Mouse (Mus musculus) heart, embryonic 14.5 days (tissue): ENCODE measurements around the gene Gxylt2. TPM values are rescaled to one million over a fixed set of nuclear protein-coding genes. Genes with fewer than 3 reads are reported as not detected.

ENCODE experiments used
- ATAC-seq: fragments of 200-750 bp; cut with Nextera tagmentation; 2 replicates; pipeline ENCODE4 v1.8.0; 2017; ENCODE audit warnings: low read depth, moderate TSS enrichment; ENCODE audit not compliant: insufficient number of reproducible peaks, insufficient read depth, low FRiP score
- H3K27ac ChIP-seq, 2 experiments: fragments of 200-500 bp in 1 of 2; fragments of 300-500 bp in 1 of 2; sonication (generic) in 1 of 2; replicated peaks in 1 of 2; 2 replicates each; pipeline ENCODE4 v1.5.1; 2012 to 2014; ENCODE audit warnings: low read depth in 2 of 2, low read length in 2 of 2, control low read depth in 1 of 2, mild to moderate bottlenecking in 1 of 2, mixed read lengths in 1 of 2; ENCODE audit not compliant: control insufficient read depth in 1 of 2, insufficient read depth in 1 of 2
- H3K27me3 ChIP-seq: fragments of 300-500 bp; sonication (generic); 2 replicates; pipeline ENCODE4 v1.6.1; 2014; ENCODE audit warnings: mild to moderate bottlenecking, low read length, control low read depth; ENCODE audit not compliant: control insufficient read depth, insufficient read depth
- H3K36me3 ChIP-seq: fragments of 300-500 bp; sonication (generic); 2 replicates; pipeline ENCODE4 v1.6.1; 2014; ENCODE audit warnings: mild to moderate bottlenecking, control low read depth, low read length, mixed read lengths; ENCODE audit not compliant: control insufficient read depth, insufficient read depth
- H3K4me1 ChIP-seq, 2 experiments: fragments of 200-500 bp in 1 of 2; fragments of 300-500 bp in 1 of 2; sonication (generic) in 1 of 2; 2 replicates each; pipeline ENCODE4 v1.6.1; 2012 to 2014; ENCODE audit warnings: low read length in 2 of 2, control low read depth in 1 of 2, mixed read lengths in 1 of 2; ENCODE audit not compliant: control insufficient read depth in 2 of 2, insufficient read depth in 2 of 2
- H3K4me2 ChIP-seq: fragments of 300-500 bp; sonication (generic); 2 replicates; pipeline ENCODE4 v1.6.1; 2014; ENCODE audit warnings: mild to moderate bottlenecking, low read length
- H3K4me3 ChIP-seq, 2 experiments: fragments of 200-500 bp in 1 of 2; fragments of 300-500 bp in 1 of 2; sonication (generic) in 1 of 2; 2 replicates each; pipeline ENCODE4 v1.5.1; 2012 to 2014; ENCODE audit warnings: low read length in 2 of 2, mild to moderate bottlenecking in 2 of 2, control low read depth in 1 of 2, low read depth in 1 of 2, moderate library complexity in 1 of 2; ENCODE audit not compliant: control insufficient read depth in 1 of 2, insufficient read depth in 1 of 2
- H3K9ac ChIP-seq: fragments of 300-500 bp; sonication (generic); 2 replicates; pipeline ENCODE4 v1.6.1; 2014; ENCODE audit warnings: mild to moderate bottlenecking, low read length
- H3K9me3 ChIP-seq: fragments of 300-500 bp; sonication (generic); 2 replicates; pipeline ENCODE4 v1.6.1; 2016; ENCODE audit warnings: low read length, control low read depth; ENCODE audit not compliant: control insufficient read depth
- WGBS: fragments of 180-500 bp; shearing (Covaris S2); extraction: QIAGEN DNeasy Blood & Tissue Kit; methylation state at CpG from one replicate; pipeline ENCODE4 v1.1.7; 2014; 5-methylcytosine and 5-hydroxymethylcytosine counted together
- polyA plus RNA-seq: library from polyadenylated mRNA; unstranded; fragments of >200 nt; fragmentation: Nextera tagmentation; extraction: Ambion mirVana; gene quantifications from 2 replicates; pipeline ENCODE4 v1.2.1, GENCODE M21; 2014

Gxylt2 gene
- polyA plus RNA-seq, 1 experiment from 2014 or later = 4.2 TPM

- no peak overlapping the region for H3K27ac ChIP-seq
- peak overlapping the region; percentile 65 for H3K9ac ChIP-seq
- no peaks in the 10 kb centered on the region for H3K9me3 ChIP-seq
- no peak for ATAC-seq
- no peaks in the 10 kb centered on the region for H3K36me3 ChIP-seq
- peaks cover 37% of the 10 kb centered on the region for H3K27me3 ChIP-seq
- 2% methylated on average over 15 of the region's 15 CpGs for WGBS
- peak overlapping the region; percentile 50 to 75 for H3K4me3 ChIP-seq
- H3K4me1 ChIP-seq = peaks cover 9 to 12% of the 10 kb centered on the region in 2 experiments
- peak overlapping the region; percentile 98 for H3K4me2 ChIP-seq
Measured at GRCm38 (mm10) chr6:100705366-100705811, 855 bp downstream of the Gxylt2 start.

GRCm38 (mm10) chr6:100706861-100707260, 2.3 kb downstream of the Gxylt2 start:
- H3K27me3 ChIP-seq = peaks cover 37% of the 10 kb centered on the region
- H3K9me3 ChIP-seq = no peaks in the 10 kb centered on the region
- no peaks in the 10 kb centered on the region for H3K36me3 ChIP-seq
- ATAC-seq = no peak
- H3K27ac ChIP-seq = no peak overlapping the region
- peaks cover 9 to 12% of the 10 kb centered on the region in 2 experiments for H3K4me1 ChIP-seq
- H3K4me3 ChIP-seq = no peak overlapping the region
- no peak overlapping the region for H3K9ac ChIP-seq
- 60% methylated on average over 6 of the region's 6 CpGs for WGBS
- no peak overlapping the region for H3K4me2 ChIP-seq

GRCm38 (mm10) chr6:100707557-100707956, 3.0 kb downstream of the Gxylt2 start:
- Histone ChIP-seq H3K27ac (no peak overlapping the region), H3K36me3 (no peaks in the 10 kb centered on the region), H3K4me3 (no peak overlapping the region), H3K27me3 (peaks cover 37% of the 10 kb centered on the region), H3K4me2 (no peak overlapping the region), H3K9ac (no peak overlapping the region), H3K4me1 (peaks cover 9 to 12% of the 10 kb centered on the region in 2 experiments), H3K9me3 (no peaks in the 10 kb centered on the region)
- 58% methylated on average over 7 of the region's 7 CpGs for WGBS
- no peak for ATAC-seq

GRCm38 (mm10) chr6:100708248-100708647, 3.7 kb downstream of the Gxylt2 start:
- Histone ChIP-seq H3K36me3 (no peaks in the 10 kb centered on the region), H3K9ac (no peak overlapping the region), H3K4me1 (peaks cover 9 to 12% of the 10 kb centered on the region in 2 experiments), H3K27ac (no peak overlapping the region), H3K4me3 (no peak overlapping the region), H3K27me3 (peaks cover 30% of the 10 kb centered on the region), H3K9me3 (no peaks in the 10 kb centered on the region), H3K4me2 (no peak overlapping the region)
- no peak for ATAC-seq
- 29% methylated on average over 1 of the region's 1 CpGs for WGBS

- 77% methylated on average over 9 of the region's 9 CpGs for WGBS
Measured at GRCm38 (mm10) chr6:100708996-100709395, 4.5 kb downstream of the Gxylt2 start.

GRCm38 (mm10) chr6:100709483-100709882, 4.9 kb downstream of the Gxylt2 start:
- H3K9me3 ChIP-seq = no peaks in the 10 kb centered on the region
- no peak overlapping the region for H3K9ac ChIP-seq
- ATAC-seq = no peak
- WGBS = 25% methylated on average over 7 of the region's 7 CpGs
- H3K36me3 ChIP-seq = no peaks in the 10 kb centered on the region
- H3K4me3 ChIP-seq = no peak overlapping the region
- peaks cover 7 to 9% of the 10 kb centered on the region in 2 experiments for H3K4me1 ChIP-seq
- peaks cover 19% of the 10 kb centered on the region for H3K27me3 ChIP-seq
- H3K4me2 ChIP-seq = no peak overlapping the region
- no peak overlapping the region for H3K27ac ChIP-seq

More at GRCm38 (mm10) chr6:100708996-100709395, 4.5 kb downstream of the Gxylt2 start:
- peaks cover 9 to 11% of the 10 kb centered on the region in 2 experiments for H3K4me1 ChIP-seq
- H3K4me2 ChIP-seq = no peak overlapping the region
- H3K27me3 ChIP-seq = peaks cover 24% of the 10 kb centered on the region
- no peak overlapping the region for H3K4me3 ChIP-seq
- ATAC-seq = no peak
- no peaks in the 10 kb centered on the region for H3K36me3 ChIP-seq
- no peaks in the 10 kb centered on the region for H3K9me3 ChIP-seq
- no peak overlapping the region for H3K9ac ChIP-seq
- H3K27ac ChIP-seq = no peak overlapping the region

GRCm38 (mm10) chr6:100710170-100710569, 5.6 kb downstream of the Gxylt2 start:
- Histone ChIP-seq H3K4me1 (peaks cover 5 to 9% of the 10 kb centered on the region in 2 experiments), H3K9me3 (no peaks in the 10 kb centered on the region), H3K9ac (no peak overlapping the region), H3K4me3 (no peak overlapping the region), H3K27me3 (peaks cover 15% of the 10 kb centered on the region), H3K36me3 (no peaks in the 10 kb centered on the region), H3K4me2 (no peak overlapping the region), H3K27ac (no peak overlapping the region)
- no peak for ATAC-seq
- WGBS = 26% methylated on average over 4 of the region's 4 CpGs

- no peak for ATAC-seq
- Histone ChIP-seq H3K4me3 (no peak overlapping the region), H3K27me3 (peaks cover 8% of the 10 kb centered on the region), H3K36me3 (no peaks in the 10 kb centered on the region), H3K4me2 (no peak overlapping the region), H3K4me1 (peaks cover 4 to 5% of the 10 kb centered on the region in 2 experiments; a peak in 3 of 4 replicates), H3K9ac (no peak overlapping the region), H3K9me3 (no peaks in the 10 kb centered on the region), H3K27ac (no peak overlapping the region)
- WGBS = 77% methylated on average over 5 of the region's 5 CpGs
Measured at GRCm38 (mm10) chr6:100710866-100711265, 6.3 kb downstream of the Gxylt2 start.
